Mouse (Mus musculus): ENCODE data around the gene Cpne4.

- TF ChIP-seq CTCF (IDR thresholded peaks at IDR 0.05; ENCODE audit: insufficient read depth, low read depth, low read length) (no peak), POLR2A (IDR thresholded peaks at IDR 0.05; ENCODE audit: insufficient read depth, low read depth, low read length) (no peak)
Observed at GRCm38 (mm10) chr9:104652691-104653261, 105.7 kb downstream of the Cpne4 start.

All from olfactory bulb, adult 2 months (tissue).